Mouse (Mus musculus): ENCODE results near the gene Fndc1.

Fndc1 gene

DNA sequence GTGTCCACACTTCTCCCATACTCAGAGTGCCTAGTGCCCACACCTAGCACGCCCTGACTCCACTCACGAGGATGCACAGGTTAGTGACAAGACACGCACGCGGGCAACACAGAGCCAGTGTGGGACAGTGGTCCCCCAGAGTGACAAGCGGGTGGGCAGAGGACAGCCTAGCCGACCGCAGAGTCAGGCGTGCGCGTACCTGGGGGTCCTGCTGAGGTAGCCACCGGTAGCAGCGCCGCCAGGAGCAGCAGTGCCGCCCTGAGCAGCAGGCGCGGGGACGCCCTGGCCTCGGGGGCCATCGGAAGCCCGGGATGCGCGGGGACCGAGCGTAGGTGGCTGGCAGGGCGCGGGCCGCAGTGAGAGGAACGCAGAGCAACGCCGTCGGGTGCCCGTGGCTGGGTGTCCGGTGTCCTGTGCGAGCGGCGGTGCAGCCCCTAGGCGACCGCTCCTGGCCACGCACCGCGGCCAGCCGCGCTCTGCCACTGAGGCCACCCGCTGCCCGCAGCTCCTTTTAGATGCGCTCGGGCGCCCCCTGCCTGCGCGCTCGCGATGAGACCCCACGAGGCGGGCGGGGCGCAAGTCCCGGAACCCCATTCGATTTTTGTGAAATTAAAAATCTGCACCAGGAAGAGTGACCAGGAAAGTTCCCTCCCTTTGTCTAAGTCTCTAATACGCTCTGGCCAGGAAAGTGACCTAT lies at the start of gene Fndc1:
TSS of gene Fndc1 (minus strand) at position 484 of the 697 bp plus-strand sequence.
- DNase-seq (ENCODE audit: low read depth, low spot score), result no peak

DNA sequence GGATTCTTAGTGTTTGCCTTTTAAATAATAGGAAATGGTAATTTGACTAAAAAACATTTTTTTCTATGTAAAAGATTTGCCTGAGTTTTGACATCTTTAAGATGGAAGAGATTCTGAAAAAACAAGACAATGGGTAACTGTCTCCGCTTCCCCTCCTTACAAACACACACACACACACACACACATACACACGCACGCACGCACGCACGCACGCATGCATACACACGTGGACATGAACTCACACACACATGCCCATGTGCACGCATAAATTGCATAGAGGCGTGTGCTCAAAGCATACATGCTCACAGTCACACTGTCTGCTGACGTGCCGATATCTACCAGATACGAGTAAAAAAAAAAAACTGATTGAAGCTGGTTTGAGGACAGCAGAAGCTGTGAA lies 49.4 kb upstream of the Fndc1 start:
- DNase-seq (ENCODE audit: low read depth, low spot score), result no peak

DNA sequence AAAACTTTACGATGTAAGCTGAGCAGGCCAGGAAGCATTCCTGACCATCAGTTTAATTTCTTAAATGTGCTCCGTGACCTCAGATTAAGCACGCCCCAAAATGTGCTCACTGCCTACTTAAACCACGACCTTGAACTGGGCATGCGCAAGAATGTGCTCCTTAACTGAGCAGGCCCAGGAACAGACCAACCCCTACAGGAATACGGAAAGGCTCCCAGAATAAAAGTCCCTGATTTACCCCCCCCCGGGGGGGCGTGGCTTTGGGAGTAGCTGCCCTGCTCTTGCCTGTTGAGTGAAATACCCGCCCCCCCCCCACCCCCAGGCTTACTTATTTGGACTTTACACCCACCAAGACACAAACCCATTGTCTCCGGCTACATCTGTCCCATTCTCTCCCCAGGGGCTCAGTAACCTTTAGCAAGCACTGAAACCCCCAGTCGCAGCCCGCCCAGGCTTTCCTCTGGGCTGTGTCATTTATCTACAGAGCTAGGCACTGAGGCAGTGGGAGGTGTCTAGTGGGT lies 48.9 kb upstream of the Fndc1 start:
- no peak for DNase-seq (ENCODE audit: low read depth, low spot score)

DNA sequence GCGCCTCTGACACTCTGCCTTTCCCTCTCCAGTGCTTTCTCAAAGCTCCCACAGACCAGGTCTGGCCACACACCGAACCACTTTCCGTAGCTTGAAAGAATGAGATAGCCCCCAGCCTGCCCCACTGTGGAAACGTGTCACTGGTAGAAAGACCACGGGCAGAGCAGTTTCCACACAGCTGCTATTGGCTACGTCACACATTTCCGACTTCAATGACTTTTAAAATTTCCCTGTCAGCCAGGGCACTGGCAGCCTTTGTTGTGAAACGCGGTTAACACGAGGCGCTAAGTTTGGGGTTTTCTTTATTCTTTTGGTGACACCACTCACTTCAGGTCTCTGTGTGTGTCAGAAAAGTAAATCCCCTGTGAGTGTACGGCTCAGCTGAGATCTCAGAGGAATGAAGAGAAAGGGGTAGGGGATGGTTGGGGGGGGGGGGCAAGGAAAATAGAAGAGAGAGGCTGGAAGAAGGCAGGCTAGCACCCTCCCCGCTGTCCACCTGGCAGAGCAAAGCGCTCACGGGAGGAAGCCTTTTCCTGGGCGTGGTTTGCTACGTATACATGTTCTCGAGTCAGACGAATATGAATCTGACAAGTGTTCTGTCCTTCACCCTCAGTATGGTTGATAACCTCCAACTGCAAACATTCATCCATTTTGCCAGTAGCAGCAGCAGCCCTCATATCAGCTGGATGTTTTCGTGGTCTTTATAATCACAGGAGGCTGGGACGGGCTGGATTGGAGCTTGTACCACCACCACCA lies 47.9 kb upstream of the Fndc1 start:
- no peak for DNase-seq (ENCODE audit: low read depth, low spot score)

DNA sequence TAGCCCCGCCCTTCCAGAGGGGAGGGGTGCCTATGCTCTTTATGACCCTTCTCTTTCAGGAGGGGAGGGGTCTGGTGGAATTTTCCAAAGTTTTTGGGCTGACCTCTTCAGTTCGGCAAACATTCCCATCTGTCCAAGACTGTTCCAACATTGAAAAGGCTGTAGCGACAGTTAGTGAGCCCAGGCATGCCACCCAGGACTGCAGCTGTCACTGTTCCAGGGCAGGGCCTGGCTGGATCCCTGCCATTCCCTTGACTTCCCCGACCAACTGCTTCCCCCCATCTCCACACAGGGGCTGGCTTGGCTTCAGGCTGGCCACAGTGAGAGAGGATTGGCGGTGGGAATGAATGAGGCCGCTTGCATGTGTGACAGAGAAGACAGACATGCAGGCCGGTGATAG lies 46.3 kb upstream of the Fndc1 start:
- DNase-seq (ENCODE audit: low read depth, low spot score), result no peak

DNA sequence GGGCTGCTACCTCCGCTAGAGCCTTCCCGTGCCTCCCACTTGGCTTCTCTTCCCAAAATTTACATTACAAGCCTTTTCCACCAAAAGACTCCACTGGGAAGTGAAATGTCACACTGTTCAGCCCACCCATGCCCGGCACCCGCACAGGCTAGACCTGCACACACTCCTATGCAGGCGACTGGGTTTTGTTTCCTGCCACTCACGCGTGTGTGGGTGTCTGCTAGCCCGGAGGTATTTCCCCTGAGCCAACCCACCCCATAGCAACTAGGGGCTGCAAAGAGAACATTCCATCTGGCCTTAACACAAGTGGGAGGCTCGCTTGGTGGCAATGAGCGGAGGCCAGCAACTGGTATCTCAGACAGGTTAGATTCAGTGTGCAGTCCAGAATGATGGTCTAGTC lies 44.7 kb upstream of the Fndc1 start:
- no peak for DNase-seq (ENCODE audit: low read depth, low spot score)

DNA sequence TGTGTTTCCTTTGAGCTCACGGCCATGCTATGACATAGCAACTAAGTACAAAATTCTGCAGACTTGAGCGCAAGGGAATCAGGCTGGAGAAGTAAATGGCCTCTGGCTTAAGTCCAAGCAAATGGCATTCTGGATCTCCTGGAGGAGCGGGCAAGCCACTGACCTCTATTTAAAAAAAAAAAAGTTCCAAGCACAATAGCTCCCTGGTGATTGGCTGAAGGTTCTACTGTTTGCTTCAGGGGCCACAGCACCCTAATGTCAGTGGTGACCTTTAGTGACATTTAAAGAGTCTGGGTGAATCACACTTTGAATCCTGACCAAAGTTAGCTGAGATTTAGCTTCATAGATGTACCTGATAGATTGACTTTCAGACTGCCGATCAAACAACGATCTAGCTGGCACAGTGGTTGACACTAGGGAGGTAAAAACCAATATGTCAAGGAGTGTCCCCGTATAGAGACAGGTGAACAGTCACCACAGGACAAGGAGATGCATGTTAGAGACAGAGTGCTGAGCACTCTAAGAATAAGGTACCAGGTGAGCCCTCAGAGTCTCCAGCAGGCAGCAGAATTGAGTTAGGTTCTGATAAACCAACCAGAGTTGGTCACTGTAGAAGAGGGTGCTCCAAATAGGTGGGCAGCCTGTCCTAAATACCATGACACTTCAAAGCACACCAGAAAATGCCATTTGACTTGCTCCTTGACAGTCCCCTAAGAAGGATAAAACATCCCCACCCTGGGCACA lies 43.9 kb upstream of the Fndc1 start:
- no peak for DNase-seq (ENCODE audit: low read depth, low spot score)

DNA sequence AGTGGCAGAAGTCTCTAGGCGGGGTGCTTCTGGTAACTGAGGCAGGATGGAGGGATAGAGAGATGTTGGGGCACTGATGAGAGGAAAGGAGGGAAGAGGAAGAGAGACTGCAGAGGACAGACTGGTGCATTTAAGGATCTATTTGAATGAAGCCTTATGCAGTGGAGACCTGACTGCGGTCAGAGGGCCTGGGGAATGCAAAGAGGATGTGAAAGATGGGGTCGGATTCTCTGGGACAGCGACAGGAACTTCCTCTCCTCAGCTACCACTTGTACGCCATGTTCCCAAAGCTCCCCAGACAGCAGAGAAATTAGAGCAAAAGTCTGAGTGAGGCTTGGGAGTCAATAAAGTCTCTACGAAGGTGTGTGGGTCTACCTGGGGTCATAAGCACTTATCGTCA lies 42.0 kb upstream of the Fndc1 start:
- DNase-seq (ENCODE audit: low read depth, low spot score), result no peak

- DNase-seq (ENCODE audit: low read depth, low spot score), result no peak
Observed at GRCm38 (mm10) chr17:7868631-7869030, 41.5 kb upstream of the Fndc1 start.

DNA sequence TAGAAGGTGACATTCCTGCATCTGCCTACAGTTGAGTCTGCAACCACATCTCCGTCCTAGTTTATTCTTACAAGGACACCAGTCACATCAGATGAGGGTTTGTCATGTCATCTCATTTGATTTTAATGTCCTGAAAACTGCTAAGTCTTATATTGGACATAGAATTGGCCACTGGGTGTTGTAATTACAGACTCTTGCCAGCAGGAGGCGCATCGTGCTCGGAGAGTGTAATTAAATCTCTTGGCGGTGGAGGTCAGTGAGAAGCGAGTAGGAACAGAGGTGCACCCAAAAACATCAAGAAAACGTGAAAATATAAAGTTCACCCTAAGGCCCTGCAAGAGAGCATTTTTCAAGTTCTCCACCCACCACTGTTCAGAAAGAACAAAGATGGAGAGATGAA lies 37.6 kb upstream of the Fndc1 start:
- DNase-seq (ENCODE audit: low read depth, low spot score), result peak; percentile 12

GRCm38 (mm10) chr17:7863745-7864144 lies 36.6 kb upstream of the Fndc1 start:
- peak; percentile 21 for DNase-seq (ENCODE audit: low read depth, low spot score)

- DNase-seq (ENCODE audit: low read depth, low spot score), result no peak
Observed at GRCm38 (mm10) chr17:7860845-7861360, 33.8 kb upstream of the Fndc1 start.

- DNase-seq (ENCODE audit: low read depth, low spot score), result no peak
Observed at GRCm38 (mm10) chr17:7857658-7858057, 30.6 kb upstream of the Fndc1 start.

GRCm38 (mm10) chr17:7855851-7856250 lies 28.7 kb upstream of the Fndc1 start:
- DNase-seq (ENCODE audit: low read depth, low spot score), result no peak

DNA sequence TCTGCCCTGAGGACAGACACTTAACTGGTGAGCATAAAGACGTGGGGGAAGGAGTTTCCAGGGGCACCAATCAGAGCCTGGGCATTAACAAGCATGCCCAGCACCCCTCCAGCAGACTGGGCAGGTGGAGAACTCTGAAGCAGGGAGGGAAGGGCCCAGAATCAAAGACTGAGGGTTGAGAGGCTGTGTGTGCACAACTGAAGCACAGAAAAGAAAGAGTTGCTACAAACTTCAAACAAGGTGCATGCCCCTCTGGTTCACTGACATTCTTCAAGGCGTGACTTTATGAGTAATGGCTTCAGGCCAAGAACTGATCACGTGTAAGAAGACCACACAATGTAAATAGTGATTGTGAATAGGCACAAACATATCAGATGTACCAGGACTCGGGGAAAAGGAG lies 24.9 kb upstream of the Fndc1 start:
- no peak for DNase-seq (ENCODE audit: low read depth, low spot score)

- no peak for DNase-seq (ENCODE audit: low read depth, low spot score)
Observed at GRCm38 (mm10) chr17:7851527-7851926, 24.4 kb upstream of the Fndc1 start.

GRCm38 (mm10) chr17:7850246-7850645 lies 23.1 kb upstream of the Fndc1 start:
- no peak for DNase-seq (ENCODE audit: low read depth, low spot score)

DNA sequence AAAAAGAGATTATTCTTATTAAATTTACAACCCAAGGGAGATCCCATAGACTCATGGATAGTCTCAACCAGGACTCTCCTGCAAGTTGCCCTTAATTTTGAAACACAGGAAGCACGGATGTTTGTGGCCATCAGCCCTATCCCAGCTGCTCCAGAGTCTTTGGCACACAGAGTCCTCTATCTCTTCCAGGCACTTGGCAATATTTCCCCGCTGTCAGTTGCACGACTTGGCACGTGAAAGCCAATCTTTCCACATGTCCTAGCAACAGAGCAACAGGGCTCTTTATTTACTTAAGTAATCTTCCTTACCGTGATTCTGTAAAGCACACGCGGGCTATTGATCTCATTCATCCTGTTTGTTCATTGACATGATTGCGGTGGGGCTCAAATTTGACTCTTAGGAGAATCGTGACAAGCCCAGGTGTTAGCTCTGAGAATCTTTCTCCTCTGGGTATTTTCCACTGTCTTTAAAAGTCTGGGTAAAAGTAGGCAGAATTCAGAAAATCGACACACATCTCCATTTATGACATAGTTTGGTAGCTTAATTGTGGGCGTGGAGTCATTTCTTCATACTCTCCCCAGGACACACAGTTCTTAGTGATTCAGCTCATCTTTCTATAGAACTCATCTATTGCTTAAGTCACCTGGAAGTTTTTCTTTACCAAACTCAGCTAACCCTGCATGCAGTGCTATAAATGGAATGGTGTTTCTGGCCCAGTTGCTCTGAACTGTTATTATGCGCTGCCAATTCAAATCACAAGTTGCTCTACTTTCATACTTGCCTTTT lies 13.6 kb upstream of the Fndc1 start:
- DNase-seq (ENCODE audit: low read depth, low spot score), result no peak

DNA sequence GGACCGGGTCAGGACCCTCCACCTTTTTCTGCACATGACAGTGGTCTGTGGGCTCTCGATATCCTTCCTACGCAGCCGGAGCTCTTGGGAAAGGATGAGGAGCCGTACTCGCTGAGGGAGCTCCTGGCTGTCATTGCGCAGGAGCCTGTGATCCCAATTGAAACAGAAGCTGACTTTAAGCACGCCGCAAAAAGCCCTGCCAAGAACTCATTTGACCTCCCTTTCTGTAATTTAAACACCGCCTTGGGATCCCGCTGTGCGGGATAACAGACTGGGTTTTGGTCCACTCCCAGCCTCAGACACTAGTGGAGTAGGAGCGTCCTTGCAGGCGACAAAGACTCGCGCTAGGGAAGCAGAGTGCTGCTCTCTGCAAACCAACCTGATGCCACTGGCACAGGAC lies 484 bp upstream of the Fndc1 start:
- DNase-seq (ENCODE audit: low read depth, low spot score), result no peak

DNA sequence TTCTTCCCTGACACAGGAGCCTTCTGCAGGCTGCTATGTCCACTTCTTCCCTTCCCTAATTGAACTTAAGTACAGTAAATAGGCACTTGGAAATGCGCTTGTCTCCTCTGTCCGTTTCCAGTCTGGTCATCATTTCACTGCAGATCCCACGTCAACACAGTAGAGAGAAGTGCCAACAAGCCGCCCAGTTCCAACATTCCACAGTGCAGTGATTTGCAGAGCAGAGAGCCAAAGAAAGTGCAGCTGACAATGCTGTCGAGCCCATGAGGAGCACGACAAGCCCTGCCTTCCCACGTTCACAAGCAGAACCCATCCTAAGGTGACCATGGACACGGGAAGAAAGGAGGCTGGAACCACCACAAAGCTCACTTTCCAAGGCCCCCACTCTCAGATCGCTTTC lies 1.7 kb downstream of the Fndc1 start:
- DNase-seq (ENCODE audit: low read depth, low spot score), result no peak

DNA sequence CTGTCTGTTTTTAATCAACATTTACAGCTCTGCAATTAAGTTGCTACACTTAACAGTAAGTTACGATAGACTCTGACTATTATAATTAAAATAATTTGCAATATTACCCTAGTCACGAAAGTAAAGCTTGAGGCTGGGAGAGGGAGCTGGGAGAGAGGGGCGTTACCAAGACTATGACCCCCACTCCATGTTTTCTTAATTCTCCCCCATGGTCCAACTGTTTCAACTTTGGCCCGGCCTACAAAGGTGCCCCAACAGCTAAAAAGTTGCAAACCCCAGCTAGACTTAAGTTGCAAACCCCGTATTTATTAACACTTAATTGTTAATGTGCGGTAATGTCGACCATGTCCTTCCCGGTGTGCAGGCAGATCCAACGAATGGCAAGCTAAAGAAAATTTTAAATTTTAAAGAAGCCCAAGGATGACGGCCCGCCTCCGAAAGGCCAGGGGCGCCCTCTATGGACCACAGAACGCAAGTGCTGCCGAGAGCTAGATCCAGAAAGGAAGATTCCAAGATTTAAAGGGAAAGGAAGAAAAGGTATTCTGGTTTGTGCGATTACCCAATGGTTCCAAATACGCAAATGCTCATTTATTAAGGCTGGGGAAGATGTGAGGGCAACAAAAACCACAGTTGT lies 5.4 kb downstream of the Fndc1 start:
- DNase-seq (ENCODE audit: low read depth, low spot score), result no peak

Measured in c-Kit-negative CD71-positive TER-119-positive erythroid progenitor cells, embryonic 14.5 days (primary cell).